Mouse (Mus musculus): ENCODE data around the gene Diaph2.
A peak's percentile ranks its signal among the peaks of the same experiment; 100 is the strongest.
"Not testable (repeated sequence)": the region's sequence is repeated elsewhere in the genome, so short reads cannot be mapped to it uniquely, and the experiment has no call there.

The Diaph2 gene

GRCm38 (mm10) chrX:130287032-130287431 lies 537.5 kb downstream of the Diaph2 start:
- no peak for DNase-seq (ENCODE audit: low read depth, low spot score)

- no peak for DNase-seq (ENCODE audit: low read depth, low spot score)
Measured at GRCm38 (mm10) chrX:130289775-130290174, 540.2 kb downstream of the Diaph2 start.

- DNase-seq (ENCODE audit: low read depth, low spot score), result no peak
Measured at GRCm38 (mm10) chrX:130350808-130351435, 601.4 kb downstream of the Diaph2 start.

- no peak for DNase-seq (ENCODE audit: low read depth, low spot score)
Measured at GRCm38 (mm10) chrX:130351480-130351879, 601.9 kb downstream of the Diaph2 start.

- no peak for DNase-seq (ENCODE audit: low read depth, low spot score)
Measured at GRCm38 (mm10) chrX:130393508-130394145, 644.1 kb downstream of the Diaph2 start.

- no peak for DNase-seq (ENCODE audit: low read depth, low spot score)
Measured at GRCm38 (mm10) chrX:130403214-130403613, 653.7 kb downstream of the Diaph2 start.

- DNase-seq (ENCODE audit: low read depth, low spot score), result not testable (repeated sequence)
Measured at GRCm38 (mm10) chrX:130407471-130407870, 657.9 kb downstream of the Diaph2 start.

- no peak for DNase-seq (ENCODE audit: low read depth, low spot score)
Measured at GRCm38 (mm10) chrX:130408985-130409384, 659.4 kb downstream of the Diaph2 start.

GRCm38 (mm10) chrX:130423134-130423533 lies 673.6 kb downstream of the Diaph2 start:
- DNase-seq (ENCODE audit: low read depth, low spot score), result no peak

GRCm38 (mm10) chrX:130451822-130452487 lies 702.4 kb downstream of the Diaph2 start:
- no peak for DNase-seq (ENCODE audit: low read depth, low spot score)

- DNase-seq (ENCODE audit: low read depth, low spot score), result no peak
Measured at GRCm38 (mm10) chrX:130452488-130452823, 702.9 kb downstream of the Diaph2 start.

- DNase-seq (ENCODE audit: low read depth, low spot score), result no peak
Measured at GRCm38 (mm10) chrX:130473133-130473532, 723.6 kb downstream of the Diaph2 start.

GRCm38 (mm10) chrX:130480877-130481276 lies 731.3 kb downstream of the Diaph2 start:
- DNase-seq (ENCODE audit: low read depth, low spot score), result no peak

GRCm38 (mm10) chrX:130502680-130503464 lies 753.3 kb downstream of the Diaph2 start:
- DNase-seq (ENCODE audit: low read depth, low spot score), result no peak

GRCm38 (mm10) chrX:130503465-130503860 lies 753.9 kb downstream of the Diaph2 start:
- no peak for DNase-seq (ENCODE audit: low read depth, low spot score)

GRCm38 (mm10) chrX:130505626-130506025 lies 756.1 kb downstream of the Diaph2 start:
- DNase-seq (ENCODE audit: low read depth, low spot score), result peak; percentile 64

All from R1 (cell line).